Mouse (Mus musculus) lung, postnatal 0 days (tissue): ENCODE measurements around the gene Mycl. TPM values are rescaled to one million over a fixed set of nuclear protein-coding genes. Genes with fewer than 3 reads are reported as not detected.

ENCODE experiments used
- ATAC-seq: fragments of 200-750 bp; cut with Nextera tagmentation; 2 replicates; pipeline ENCODE4 v1.8.0; 2017; ENCODE audit warnings: moderate library complexity
- DNase-seq: peaks from one replicate; pipeline ENCODE4 v3.0.0-alpha.2; 2016; ENCODE audit warnings: low spot score
- H3K27ac ChIP-seq: fragments of 300-500 bp; sonication (generic); 2 replicates; pipeline ENCODE4 v1.5.1; 2014; ENCODE audit warnings: antibody characterized with exemption, mild to moderate bottlenecking, low read length, mixed read lengths
- H3K27me3 ChIP-seq: fragments of 300-500 bp; sonication (generic); replicated peaks from 2 replicates; pipeline ENCODE4 v1.6.1; 2014; ENCODE audit warnings: low read length, mixed read lengths; ENCODE audit not compliant: insufficient read depth
- H3K36me3 ChIP-seq: fragments of 300-500 bp; sonication (generic); 2 replicates; pipeline ENCODE4 v1.6.1; 2014; ENCODE audit warnings: low read length, mixed read lengths; ENCODE audit not compliant: insufficient read depth
- H3K4me1 ChIP-seq: fragments of 300-500 bp; sonication (generic); 2 replicates; pipeline ENCODE4 v1.6.1; 2014; ENCODE audit warnings: antibody characterized with exemption, low read depth, low read length, mixed read lengths; ENCODE audit not compliant: insufficient read depth
- H3K4me2 ChIP-seq: fragments of 300-500 bp; sonication (generic); replicated peaks from 2 replicates; pipeline ENCODE4 v1.6.1; 2014; ENCODE audit warnings: low read depth, mild to moderate bottlenecking, low read length, moderate library complexity, mixed read lengths
- H3K4me3 ChIP-seq: fragments of 300-500 bp; sonication (generic); 2 replicates; pipeline ENCODE4 v1.5.1; 2014; ENCODE audit warnings: low read depth, low read length
- H3K9ac ChIP-seq: fragments of 300-500 bp; sonication (generic); replicated peaks from 2 replicates; pipeline ENCODE4 v1.6.1; 2014; ENCODE audit warnings: low read depth, mild to moderate bottlenecking
- H3K9me3 ChIP-seq: fragments of 300-500 bp; sonication (generic); 2 replicates; pipeline ENCODE4 v1.6.1; 2016; ENCODE audit warnings: low read length, mixed read lengths
- CTCF ChIP-seq: IDR thresholded peaks from 2 replicates; pipeline ENCODE4 v1.5.1; 2016; ENCODE audit warnings: antibody characterized with exemption, mild to moderate bottlenecking
- EP300 ChIP-seq: IDR thresholded peaks from 2 replicates; pipeline ENCODE4 v1.6.1; 2016; ENCODE audit warnings: antibody characterized with exemption, mild to moderate bottlenecking, control low read depth
- WGBS: fragments of 180-500 bp; shearing (Covaris S2); extraction: QIAGEN DNeasy Blood & Tissue Kit; methylation state at CpG from one replicate; pipeline ENCODE4 v1.1.7; 2014; 5-methylcytosine and 5-hydroxymethylcytosine counted together
- polyA plus RNA-seq: library from polyadenylated mRNA; unstranded; fragments of >200 nt; fragmentation: Nextera tagmentation; extraction: Ambion mirVana; gene quantifications from 2 replicates; pipeline ENCODE4 v1.2.1, GENCODE M21; 2015

The Mycl gene
- polyA plus RNA-seq, 1 experiment from 2014 or later: 6.0 TPM

DNA sequence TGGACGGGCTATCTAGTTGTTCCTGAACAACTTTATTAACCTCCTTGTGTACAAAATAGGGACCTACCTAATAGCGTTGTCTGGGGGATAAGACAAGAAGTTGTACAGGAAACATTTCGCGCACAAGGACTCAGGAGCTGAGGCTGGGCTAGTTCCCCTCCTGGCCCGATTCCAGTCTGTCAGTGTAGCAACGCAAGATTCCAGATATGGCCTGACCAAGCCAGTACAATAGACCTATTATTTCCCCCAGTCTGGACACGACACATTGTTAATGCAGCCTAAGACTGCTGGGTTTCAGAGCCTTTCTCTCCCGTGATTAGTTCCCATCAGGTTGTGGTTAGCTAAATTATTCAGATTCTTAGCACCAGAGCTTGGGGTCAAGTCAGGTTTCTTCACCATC, 32.7 kb upstream of the Mycl start:
- ATAC-seq: no peak
- H3K36me3 ChIP-seq: no peaks in the 10 kb centered on the region
- no peak overlapping the region for H3K9ac ChIP-seq
- H3K4me1 ChIP-seq: peaks cover 9% of the 10 kb centered on the region; the same call in 1 of the 2 replicates
- no peaks in the 10 kb centered on the region for H3K9me3 ChIP-seq
- H3K27ac ChIP-seq: no peak overlapping the region
- no peak overlapping the region for H3K4me2 ChIP-seq
- peaks cover 47% of the 10 kb centered on the region for H3K27me3 ChIP-seq
- DNase-seq: no peak
- no peak for TF ChIP-seq EP300
- TF ChIP-seq CTCF: no peak
- 29% methylated on average over 8 of the region's 8 CpGs for WGBS
- no peak overlapping the region for H3K4me3 ChIP-seq

DNA sequence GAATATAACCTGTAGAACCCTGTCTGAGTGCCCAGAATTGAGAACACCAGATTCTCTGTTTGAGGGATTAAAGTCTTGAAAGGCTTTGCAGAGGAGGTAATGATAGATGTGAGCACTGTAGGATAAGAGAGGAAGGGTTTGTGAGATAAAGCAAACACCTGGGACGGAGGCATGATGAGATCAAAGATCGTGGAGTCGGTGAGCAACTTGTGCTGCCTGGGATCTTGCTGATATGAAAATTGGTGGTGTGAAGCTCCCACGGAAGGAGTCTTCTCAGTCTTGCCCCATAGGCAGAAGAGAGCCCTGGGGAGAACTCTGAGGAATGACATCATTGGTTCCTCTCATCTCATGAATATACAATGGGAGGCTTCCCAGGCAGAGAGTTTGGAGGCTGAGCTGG, 27.3 kb upstream of the Mycl start:
- TF ChIP-seq CTCF: no peak
- no peak for TF ChIP-seq EP300
- H3K36me3 ChIP-seq: no peaks in the 10 kb centered on the region
- WGBS: 57% methylated on average over 4 of the region's 4 CpGs
- no peak overlapping the region for H3K4me3 ChIP-seq
- H3K4me2 ChIP-seq: no peak overlapping the region
- DNase-seq: no peak
- H3K27ac ChIP-seq: no peak overlapping the region
- no peaks in the 10 kb centered on the region for H3K9me3 ChIP-seq
- H3K4me1 ChIP-seq: no peaks in the 10 kb centered on the region
- no peak for ATAC-seq
- no peak overlapping the region for H3K9ac ChIP-seq
- peaks cover 10% of the 10 kb centered on the region for H3K27me3 ChIP-seq

DNA sequence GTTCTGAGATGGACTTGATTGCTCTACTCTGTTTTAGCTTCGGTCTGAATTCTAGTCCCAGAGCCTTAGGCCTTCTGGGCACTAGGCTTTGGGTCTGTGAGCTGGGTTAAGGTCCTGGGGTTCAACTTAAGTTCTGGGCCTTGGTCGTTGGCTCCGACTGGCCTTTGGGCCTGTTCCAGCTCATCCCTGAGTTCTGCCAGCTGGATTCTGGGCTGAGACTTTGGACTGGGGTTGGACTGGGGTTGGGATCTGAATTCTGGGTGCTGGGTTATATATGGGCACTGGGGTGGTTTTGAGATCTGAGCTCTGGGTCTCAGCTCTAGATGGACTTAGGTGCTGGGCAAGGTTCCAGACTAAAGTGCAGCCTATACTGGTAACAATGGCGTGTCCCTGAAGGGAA, 24.3 kb upstream of the Mycl start:
- peaks cover 5% of the 10 kb centered on the region for H3K27me3 ChIP-seq
- no peak overlapping the region for H3K9ac ChIP-seq
- DNase-seq (no peak), ATAC-seq (no peak)
- no peak overlapping the region for H3K27ac ChIP-seq
- no peak overlapping the region for H3K4me2 ChIP-seq
- no peaks in the 10 kb centered on the region for H3K36me3 ChIP-seq
- no peak overlapping the region for H3K4me3 ChIP-seq
- TF ChIP-seq CTCF: no peak
- no peak for TF ChIP-seq EP300
- no peaks in the 10 kb centered on the region for H3K4me1 ChIP-seq
- 59% methylated on average over 4 of the region's 4 CpGs for WGBS
- no peaks in the 10 kb centered on the region for H3K9me3 ChIP-seq

DNA sequence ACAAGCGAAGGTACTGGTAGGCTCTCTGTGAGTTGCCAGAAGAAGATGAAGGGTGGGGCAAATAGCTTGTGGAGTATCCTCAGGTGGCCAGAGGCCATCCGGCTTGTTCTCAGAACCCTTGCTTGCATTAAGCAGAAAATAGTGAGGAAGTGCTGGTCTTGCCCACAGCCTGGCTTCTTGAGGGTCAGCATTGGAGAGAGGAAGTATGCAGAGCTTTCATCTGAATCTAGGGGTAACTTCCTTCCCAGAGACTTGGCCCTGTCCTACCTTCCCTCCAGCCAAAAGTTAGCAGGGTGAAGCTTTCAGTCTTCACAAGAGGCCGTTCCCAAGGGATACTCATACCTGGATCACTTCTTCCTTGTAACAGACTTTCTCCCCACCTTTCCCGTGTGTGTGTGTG, 23.8 kb upstream of the Mycl start:
- Histone ChIP-seq H3K27me3 (peaks cover 5% of the 10 kb centered on the region), H3K27ac (no peak overlapping the region), H3K4me1 (no peaks in the 10 kb centered on the region), H3K4me2 (no peak overlapping the region), H3K9me3 (no peaks in the 10 kb centered on the region), H3K36me3 (no peaks in the 10 kb centered on the region), H3K9ac (no peak overlapping the region), H3K4me3 (no peak overlapping the region)
- DNase-seq: no peak
- 61% methylated on average over 4 of the region's 4 CpGs for WGBS
- no peak for TF ChIP-seq CTCF
- no peak for TF ChIP-seq EP300
- no peak for ATAC-seq

DNA sequence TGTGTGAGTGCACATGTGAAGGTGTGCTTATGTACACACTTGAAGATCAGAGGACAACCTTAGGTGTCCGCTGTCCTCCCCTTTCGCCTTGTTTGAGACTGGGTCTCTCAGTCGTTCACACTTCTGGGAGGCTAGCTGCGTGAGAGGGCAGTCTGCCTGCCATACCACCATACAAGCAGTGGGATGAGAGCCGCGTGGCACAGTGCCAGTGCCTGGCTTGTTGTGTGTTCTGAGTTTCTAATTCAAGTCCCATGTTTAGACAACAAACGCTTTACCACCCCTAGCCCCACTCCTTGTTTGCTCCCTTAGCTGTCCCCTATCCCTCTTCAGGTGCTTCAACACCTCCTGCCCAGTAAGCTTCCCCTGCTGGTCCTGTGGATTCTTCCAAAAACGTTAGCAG, 23.4 kb upstream of the Mycl start:
- Histone ChIP-seq H3K9ac (no peak overlapping the region), H3K36me3 (no peaks in the 10 kb centered on the region), H3K9me3 (no peaks in the 10 kb centered on the region), H3K27me3 (peaks cover 5% of the 10 kb centered on the region), H3K4me1 (no peaks in the 10 kb centered on the region), H3K4me2 (no peak overlapping the region), H3K27ac (no peak overlapping the region), H3K4me3 (no peak overlapping the region)
- TF ChIP-seq CTCF (no peak), EP300 (no peak)
- ATAC-seq (no peak), DNase-seq (no peak)
- 45% methylated on average over 8 of the region's 8 CpGs for WGBS

DNA sequence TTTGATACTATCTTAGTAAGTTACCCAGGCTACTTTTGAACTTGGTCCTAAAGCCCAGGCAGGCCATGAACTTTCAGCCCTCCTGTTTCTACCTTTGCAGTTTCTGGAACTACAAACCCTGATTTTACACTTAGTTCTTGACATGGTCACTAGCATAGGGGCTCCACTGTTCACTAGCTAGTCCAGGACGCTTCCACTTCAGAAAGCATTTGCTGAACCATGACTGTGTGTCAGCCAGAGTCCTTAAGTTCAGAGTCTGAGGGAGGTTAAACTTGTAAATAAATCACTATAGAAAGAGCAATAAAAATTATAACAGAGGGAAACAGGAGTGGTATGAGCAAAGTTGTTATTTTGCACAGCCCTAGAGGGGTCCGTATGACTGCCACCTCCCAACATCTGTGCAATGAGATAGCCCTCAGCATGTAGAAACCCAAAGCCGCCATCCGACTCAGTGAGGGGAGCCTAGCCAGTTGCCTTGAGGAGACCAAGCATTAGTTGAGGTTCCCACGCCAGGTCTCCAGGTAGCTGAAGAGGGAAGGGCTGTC, 20.4 kb upstream of the Mycl start:
- Histone ChIP-seq H3K27me3 (peaks cover 13% of the 10 kb centered on the region), H3K4me3 (no peak overlapping the region), H3K36me3 (no peaks in the 10 kb centered on the region), H3K27ac (no peak overlapping the region), H3K9me3 (no peaks in the 10 kb centered on the region), H3K4me1 (no peaks in the 10 kb centered on the region), H3K9ac (no peak overlapping the region), H3K4me2 (no peak overlapping the region)
- no peak for DNase-seq
- TF ChIP-seq EP300 (no peak), CTCF (no peak)
- no peak for ATAC-seq
- WGBS: 80% methylated on average over 5 of the region's 5 CpGs

DNA sequence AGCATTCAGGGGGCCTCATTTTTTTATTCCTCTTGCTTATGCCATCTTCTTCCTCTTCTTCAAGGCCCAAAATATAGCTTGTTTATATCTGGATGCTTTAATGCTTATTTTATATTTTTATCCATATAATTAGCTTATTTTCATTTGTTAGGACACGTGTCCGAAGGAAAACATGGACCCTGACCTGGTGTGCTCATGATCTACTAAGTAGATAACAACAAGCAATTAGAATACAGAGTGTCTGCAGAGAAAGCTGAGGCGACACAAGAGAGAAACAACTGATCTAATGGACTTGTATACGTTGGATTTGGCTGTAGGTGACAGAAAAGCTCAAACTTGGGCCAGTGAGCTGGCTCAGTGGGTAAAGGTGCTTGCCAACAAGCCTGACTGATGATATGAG, 18.6 kb upstream of the Mycl start:
- Histone ChIP-seq H3K4me3 (no peak overlapping the region), H3K4me2 (no peak overlapping the region), H3K4me1 (no peaks in the 10 kb centered on the region), H3K27ac (no peak overlapping the region), H3K9me3 (no peaks in the 10 kb centered on the region), H3K36me3 (no peaks in the 10 kb centered on the region), H3K9ac (no peak overlapping the region), H3K27me3 (peaks cover 8% of the 10 kb centered on the region; the same call in 1 of the 2 replicates)
- DNase-seq (no peak), ATAC-seq (no peak)
- TF ChIP-seq CTCF: no peak
- TF ChIP-seq EP300: no peak
- WGBS: 63% methylated on average over 4 of the region's 4 CpGs
